Mouse (Mus musculus) MEL (cell line): ENCODE measurements at regions not wholly inside any gene's neighbourhood (a gene's known extent, or its start where the extent isn't known, plus 50 kb on each side); places are given as distances from the start of the nearest gene placed in this dataset.
A peak's percentile ranks its signal among the peaks of the same experiment; 100 is the strongest.

Experiments
- DNase-seq: peaks from one replicate; pipeline ENCODE4 v3.0.0; 2011; ENCODE audit warnings: low read depth, low spot score
- H3K27ac ChIP-seq: 2 replicates; pipeline ENCODE4 v1.5.1; 2012; ENCODE audit warnings: low read depth, mild to moderate bottlenecking, control low read depth, low read length, moderate library complexity; ENCODE audit not compliant: control insufficient read depth
- H3K27me3 ChIP-seq, 2 experiments: fragments of 150-350 bp in 1 of 2; sonication (generic) in 1 of 2; 2 replicates each; pipeline ENCODE4 v1.6.1; 2012; ENCODE audit warnings: low read length in 2 of 2, mild to moderate bottlenecking in 2 of 2, improper control_type of control experiment in 1 of 2, moderate library complexity in 1 of 2; ENCODE audit not compliant: insufficient read depth in 2 of 2, control insufficient read depth in 1 of 2
- H3K36me3 ChIP-seq, 2 experiments: 2 replicates each; pipeline ENCODE4 v1.6.1; 2012 to 2014; ENCODE audit warnings: low read length in 2 of 2, improper control_type of control experiment in 1 of 2, inconsistent platforms in 1 of 2, mild to moderate bottlenecking in 1 of 2; ENCODE audit not compliant: insufficient read depth in 2 of 2, control insufficient read depth in 1 of 2
- H3K4me1 ChIP-seq, 2 experiments: fragments of 150-350 bp in 1 of 2; sonication (generic) in 1 of 2; 2 replicates each; pipeline ENCODE4 v1.6.1; 2012; ENCODE audit warnings: low read length in 2 of 2, improper control_type of control experiment in 1 of 2, mild to moderate bottlenecking in 1 of 2; ENCODE audit not compliant: insufficient read depth in 2 of 2, control insufficient read depth in 1 of 2
- H3K4me3 ChIP-seq, 2 experiments: fragments of 150-350 bp in 1 of 2; sonication (generic) in 1 of 2; 2 replicates each; pipeline ENCODE4 v1.5.1; 2012; ENCODE audit warnings: low read depth in 2 of 2, low read length in 2 of 2, mild to moderate bottlenecking in 2 of 2, moderate library complexity in 2 of 2, control low read depth in 1 of 2, improper control_type of control experiment in 1 of 2; ENCODE audit not compliant: control insufficient read depth in 1 of 2, insufficient read depth in 1 of 2
- H3K79me2 ChIP-seq: 2 replicates; pipeline ENCODE4 v1.6.1; 2012; ENCODE audit warnings: mild to moderate bottlenecking, low read length, moderate library complexity; ENCODE audit not compliant: control insufficient read depth, poor library complexity, insufficient read depth
- H3K9ac ChIP-seq: 2 replicates; pipeline ENCODE4 v1.6.1; 2012; ENCODE audit warnings: low read depth, mild to moderate bottlenecking, control low read depth, low read length, moderate library complexity; ENCODE audit not compliant: control insufficient read depth, poor library complexity, severe bottlenecking
- H3K9me3 ChIP-seq: fragments of 150-350 bp; sonication (generic); replicated peaks from 2 replicates; pipeline ENCODE4 v1.6.1; 2012; ENCODE audit warnings: mild to moderate bottlenecking, low read length, improper control_type of control experiment, moderate library complexity; ENCODE audit not compliant: insufficient read depth
- CTCF ChIP-seq, 3 experiments: IDR thresholded peaks in 2 of 3; conservative IDR thresholded peaks in 1 of 3; 2 replicates each; pipeline ENCODE4 v1.5.1; 2011 to 2012; ENCODE audit warnings: low read length in 3 of 3, low read depth in 2 of 3, mild to moderate bottlenecking in 2 of 3, improper control_type of control experiment in 1 of 3, inconsistent platforms in 1 of 3, mixed read lengths in 1 of 3, moderate library complexity in 1 of 3; ENCODE audit not compliant: control insufficient read depth in 1 of 3, insufficient read depth in 1 of 3, poor library complexity in 1 of 3, severe bottlenecking in 1 of 3
- E2F4 ChIP-seq: IDR thresholded peaks from 2 replicates; pipeline ENCODE4 v1.6.1; 2011; ENCODE audit warnings: low read depth, low read length, improper control_type of control experiment, borderline replicate concordance
- ELF1 ChIP-seq: IDR thresholded peaks from 2 replicates; pipeline ENCODE4 v1.6.1; 2014; ENCODE audit warnings: low read depth, mild to moderate bottlenecking, inconsistent platforms, low read length, improper control_type of control experiment, moderate library complexity
- EP300 ChIP-seq, 2 experiments: IDR thresholded peaks; 2 replicates each; pipeline ENCODE4 v1.6.1; 2011; ENCODE audit warnings: improper control_type of control experiment in 2 of 2, low read length in 2 of 2, low read depth in 1 of 2, mild to moderate bottlenecking in 1 of 2
- ETS1 ChIP-seq: IDR thresholded peaks from 2 replicates; pipeline ENCODE4 v1.6.1; 2012; ENCODE audit warnings: low read depth, mild to moderate bottlenecking, inconsistent platforms, low read length, improper control_type of control experiment, moderate library complexity
- GABPA ChIP-seq: IDR thresholded peaks from 2 replicates; pipeline ENCODE4 v1.6.1; 2012; ENCODE audit warnings: low read depth, mild to moderate bottlenecking, inconsistent platforms, low read length, improper control_type of control experiment, moderate library complexity
- HCFC1 ChIP-seq: IDR thresholded peaks from 2 replicates; pipeline ENCODE4 v1.6.1; 2012; ENCODE audit warnings: low read depth, mild to moderate bottlenecking, inconsistent platforms, low read length, improper control_type of control experiment, moderate library complexity
- MAFK ChIP-seq: IDR thresholded peaks from 2 replicates; pipeline ENCODE4 v1.6.1; 2011; ENCODE audit warnings: low read depth, mild to moderate bottlenecking, low read length, improper control_type of control experiment, borderline replicate concordance
- MAX ChIP-seq: IDR thresholded peaks from 2 replicates; pipeline ENCODE4 v1.6.1; 2011; ENCODE audit warnings: low read length, improper control_type of control experiment
- MEF2A ChIP-seq: IDR thresholded peaks from 2 replicates; pipeline ENCODE4 v1.6.1; 2014; ENCODE audit warnings: low read depth, mild to moderate bottlenecking, inconsistent platforms, low read length, improper control_type of control experiment; ENCODE audit not compliant: poor library complexity, insufficient replicate concordance, severe bottlenecking; ENCODE audit errors: extremely low read depth
- MXI1 ChIP-seq: IDR thresholded peaks from 2 replicates; pipeline ENCODE4 v1.6.1; 2011; ENCODE audit warnings: mild to moderate bottlenecking, low read depth, low read length, improper control_type of control experiment
- MYB ChIP-seq: IDR thresholded peaks from 2 replicates; pipeline ENCODE4 v1.6.1; 2011; ENCODE audit warnings: mild to moderate bottlenecking, low read depth, low read length, improper control_type of control experiment
- NELFE ChIP-seq: IDR thresholded peaks from 2 replicates; pipeline ENCODE4 v1.6.1; 2011; ENCODE audit warnings: low read depth, low read length, improper control_type of control experiment
- NRF1 ChIP-seq: IDR thresholded peaks from 2 replicates; pipeline ENCODE4 v1.6.1; 2014; ENCODE audit warnings: low read depth, mild to moderate bottlenecking, inconsistent platforms, low read length, improper control_type of control experiment, moderate library complexity; ENCODE audit not compliant: poor library complexity, insufficient read depth, severe bottlenecking
- POLR2AphosphoS5 ChIP-seq: IDR thresholded peaks from 2 replicates; pipeline ENCODE4 v1.6.1; 2012; ENCODE audit warnings: low read depth, borderline replicate concordance, mild to moderate bottlenecking, inconsistent platforms, low read length, moderate library complexity, mixed read lengths
- RAD21 ChIP-seq: IDR thresholded peaks from 2 replicates; pipeline ENCODE4 v1.6.1; 2011; ENCODE audit warnings: mild to moderate bottlenecking, low read depth, low read length, improper control_type of control experiment
- RCOR1 ChIP-seq: IDR thresholded peaks from 2 replicates; pipeline ENCODE4 v1.6.1; 2012; ENCODE audit warnings: low read depth, mild to moderate bottlenecking, inconsistent platforms, low read length, improper control_type of control experiment
- SIN3A ChIP-seq: IDR thresholded peaks from 2 replicates; pipeline ENCODE4 v1.6.1; 2012; ENCODE audit warnings: low read length, improper control_type of control experiment, inconsistent platforms
- TBP ChIP-seq: IDR thresholded peaks from 2 replicates; pipeline ENCODE4 v1.8.0; 2011; ENCODE audit warnings: low read depth, low read length, improper control_type of control experiment
- UBTF ChIP-seq: IDR thresholded peaks from 2 replicates; pipeline ENCODE4 v1.6.1; 2012; ENCODE audit warnings: low read depth, mild to moderate bottlenecking, inconsistent platforms, low read length, improper control_type of control experiment, moderate library complexity, borderline replicate concordance; ENCODE audit not compliant: insufficient read depth
- USF1 ChIP-seq: IDR thresholded peaks from 2 replicates; pipeline ENCODE4 v1.6.1; 2014; ENCODE audit warnings: low read depth, mild to moderate bottlenecking, inconsistent platforms, low read length, improper control_type of control experiment, moderate library complexity
- USF2 ChIP-seq, 2 experiments: IDR thresholded peaks; 2 replicates each; pipeline ENCODE4 v1.6.1; 2011 to 2012; ENCODE audit warnings: improper control_type of control experiment in 2 of 2, low read length in 2 of 2, borderline replicate concordance in 1 of 2, inconsistent platforms in 1 of 2, low read depth in 1 of 2, mild to moderate bottlenecking in 1 of 2; ENCODE audit not compliant: insufficient read depth in 1 of 2
- ZMIZ1 ChIP-seq: IDR thresholded peaks from 2 replicates; pipeline ENCODE4 v1.6.1; 2012; ENCODE audit warnings: low read depth, mild to moderate bottlenecking, inconsistent platforms, low read length, improper control_type of control experiment, moderate library complexity

- TF ChIP-seq MAFK (peak; percentile 35; the same call in 1 of the 2 replicates), MAX (no peak), MXI1 (no peak)
- TF ChIP-seq, all 39 proteins: peak for 8
These were observed 113.4 kb upstream of the Azi2 start (continued) for GRCm38 (mm10) chr9:117926700-117927465.

DNA sequence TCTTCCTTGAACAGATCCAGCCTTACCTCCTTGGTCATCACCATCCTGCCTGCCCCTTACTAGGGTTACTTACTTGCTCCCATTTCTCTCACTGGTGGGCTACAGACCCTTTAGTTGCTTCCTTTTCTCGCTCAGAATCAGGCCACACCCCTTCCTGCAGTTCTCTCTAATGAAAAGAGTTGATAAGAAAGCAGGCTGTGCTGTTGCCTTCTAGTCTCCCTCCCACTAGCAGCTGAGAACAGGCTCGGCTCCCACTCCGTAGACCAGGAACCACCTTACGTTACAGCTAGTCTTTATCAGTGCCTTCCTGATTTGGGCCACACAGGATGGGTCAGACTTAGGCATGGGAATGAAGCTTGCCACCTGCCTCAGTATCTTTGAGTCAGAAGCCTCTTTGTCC lies 117.3 kb upstream of the Azi2 start:
- Histone ChIP-seq H3K4me1 (peaks cover 0 to 3% of the 10 kb centered on the region in 2 experiments; a peak in 2 of 4 replicates), H3K9ac (peak overlapping the region; percentile 20; the same call in 1 of the 2 replicates), H3K9me3 (no peaks in the 10 kb centered on the region), H3K36me3 (peaks cover 0 to 7% of the 10 kb centered on the region in 2 experiments; a peak in 2 of 4 replicates), H3K27me3 (no peaks in the 10 kb centered on the region), H3K79me2 (no peaks in the 10 kb centered on the region)
- TF ChIP-seq E2F4 (no peak), ELF1 (peak; percentile 29; the same call in 1 of the 2 replicates), RAD21 (no peak), UBTF (no peak), MAX (no peak), NRF1 (no peak), USF2 (IDR thresholded peaks at IDR 0.05; ENCODE audit: borderline replicate concordance in 1 of 2, insufficient read depth in 1 of 2, low read depth in 1 of 2, low read length in 2 of 2) (no peak), SIN3A (peak; percentile 23; the same call in 1 of the 2 replicates), HCFC1 (0 out of 2 replicates have a peak, but pooled peaks have one; percentile 34), NELFE (peak; percentile 29; the same call in 1 of the 2 replicates), EP300 (IDR thresholded peaks at IDR 0.05; ENCODE audit: low read depth in 1 of 2, low read length in 2 of 2) (peak; percentile 20 to 40; a peak in 3 of 4 replicates), TBP (0 out of 2 replicates have a peak, but pooled peaks have one; percentile 43), MXI1 (0 out of 2 replicates have a peak, but pooled peaks have one; percentile 42), USF1 (no peak)
- TF ChIP-seq, all 39 proteins: peak for 7
- DNase-seq, result peak; percentile 75
- H3K4me3 ChIP-seq, result peak overlapping the region; percentile 36 to 41
- H3K27ac ChIP-seq, result no peak overlapping the region

GRCm38 (mm10) chr9:117907895-117908424 lies 132.3 kb upstream of the Azi2 start:
- TF ChIP-seq ETS1 (no peak), RAD21 (no peak), MEF2A (no peak), RCOR1 (no peak), NRF1 (no peak), POLR2AphosphoS5 (no peak), CTCF (IDR thresholded peaks at IDR 0.05 in 2 of 3, conservative IDR thresholded peaks at IDR 0.05 in 1 of 3; ENCODE audit: control insufficient read depth in 1 of 3, insufficient read depth in 1 of 3, low read depth in 2 of 3, low read length in 3 of 3, poor library complexity in 1 of 3, severe bottlenecking in 1 of 3) (no peak), GABPA (no peak), ZMIZ1 (no peak), MAX (no peak), MYB (no peak)
- TF ChIP-seq, all 39 proteins: peak for 0
- H3K36me3 ChIP-seq, result no peaks in the 10 kb centered on the region
- no peak overlapping the region for H3K9ac ChIP-seq
- DNase-seq, result no peak
- H3K4me1 ChIP-seq, result no peaks in the 10 kb centered on the region
- no peaks in the 10 kb centered on the region for H3K79me2 ChIP-seq
- no peaks in the 10 kb centered on the region for H3K9me3 ChIP-seq
- H3K4me3 ChIP-seq, result no peak overlapping the region
- H3K27me3 ChIP-seq, result no peaks in the 10 kb centered on the region
- no peak overlapping the region for H3K27ac ChIP-seq
